Mouse (Mus musculus) neural tube, embryonic 12.5 days (tissue): ENCODE measurements around the gene Gse1. TPM values are rescaled to one million over a fixed set of nuclear protein-coding genes. Genes with fewer than 3 reads are reported as not detected.

Experiments used
- ATAC-seq: fragments of 200-750 bp; cut with Nextera tagmentation; 2 replicates; pipeline ENCODE4 v1.8.0; 2017; ENCODE audit warnings: low read depth, mild to moderate bottlenecking, moderate TSS enrichment, moderate library complexity; ENCODE audit not compliant: low FRiP score
- H3K27ac ChIP-seq: fragments of 300-500 bp; sonication (generic); 2 replicates; pipeline ENCODE4 v1.5.1; 2016
- H3K27me3 ChIP-seq: fragments of 300-500 bp; sonication (generic); replicated peaks from 2 replicates; pipeline ENCODE4 v1.6.1; 2016; ENCODE audit warnings: mild to moderate bottlenecking
- H3K36me3 ChIP-seq: fragments of 300-500 bp; sonication (generic); 2 replicates; pipeline ENCODE4 v1.6.1; 2016; ENCODE audit warnings: mild to moderate bottlenecking
- H3K4me1 ChIP-seq: fragments of 300-500 bp; sonication (generic); 2 replicates; pipeline ENCODE4 v1.6.1; 2016
- H3K4me2 ChIP-seq: fragments of 300-500 bp; sonication (generic); replicated peaks from 2 replicates; pipeline ENCODE4 v1.6.1; 2016; ENCODE audit warnings: mild to moderate bottlenecking
- H3K4me3 ChIP-seq: fragments of 300-500 bp; sonication (generic); 2 replicates; pipeline ENCODE4 v1.5.1; 2016
- H3K9ac ChIP-seq: fragments of 300-500 bp; sonication (generic); 2 replicates; pipeline ENCODE4 v1.6.1; 2016; ENCODE audit warnings: mild to moderate bottlenecking
- H3K9me3 ChIP-seq: fragments of 300-500 bp; sonication (generic); 2 replicates; pipeline ENCODE4 v1.6.1; 2016; ENCODE audit warnings: mild to moderate bottlenecking
- WGBS: fragments of 180-500 bp; shearing (Covaris S2); methylation state at CpG from one replicate; pipeline ENCODE4 v1.1.7; 2016; 5-methylcytosine and 5-hydroxymethylcytosine counted together
- polyA plus RNA-seq: library from polyadenylated mRNA; unstranded; fragments of >200 nt; fragmentation: Nextera tagmentation; extraction: Ambion mirVana; gene quantifications from 2 replicates; pipeline ENCODE4 v1.2.1, GENCODE M21; 2016

Gse1 gene
- polyA plus RNA-seq, 1 experiment from 2014 or later, result 26.0 TPM

DNA sequence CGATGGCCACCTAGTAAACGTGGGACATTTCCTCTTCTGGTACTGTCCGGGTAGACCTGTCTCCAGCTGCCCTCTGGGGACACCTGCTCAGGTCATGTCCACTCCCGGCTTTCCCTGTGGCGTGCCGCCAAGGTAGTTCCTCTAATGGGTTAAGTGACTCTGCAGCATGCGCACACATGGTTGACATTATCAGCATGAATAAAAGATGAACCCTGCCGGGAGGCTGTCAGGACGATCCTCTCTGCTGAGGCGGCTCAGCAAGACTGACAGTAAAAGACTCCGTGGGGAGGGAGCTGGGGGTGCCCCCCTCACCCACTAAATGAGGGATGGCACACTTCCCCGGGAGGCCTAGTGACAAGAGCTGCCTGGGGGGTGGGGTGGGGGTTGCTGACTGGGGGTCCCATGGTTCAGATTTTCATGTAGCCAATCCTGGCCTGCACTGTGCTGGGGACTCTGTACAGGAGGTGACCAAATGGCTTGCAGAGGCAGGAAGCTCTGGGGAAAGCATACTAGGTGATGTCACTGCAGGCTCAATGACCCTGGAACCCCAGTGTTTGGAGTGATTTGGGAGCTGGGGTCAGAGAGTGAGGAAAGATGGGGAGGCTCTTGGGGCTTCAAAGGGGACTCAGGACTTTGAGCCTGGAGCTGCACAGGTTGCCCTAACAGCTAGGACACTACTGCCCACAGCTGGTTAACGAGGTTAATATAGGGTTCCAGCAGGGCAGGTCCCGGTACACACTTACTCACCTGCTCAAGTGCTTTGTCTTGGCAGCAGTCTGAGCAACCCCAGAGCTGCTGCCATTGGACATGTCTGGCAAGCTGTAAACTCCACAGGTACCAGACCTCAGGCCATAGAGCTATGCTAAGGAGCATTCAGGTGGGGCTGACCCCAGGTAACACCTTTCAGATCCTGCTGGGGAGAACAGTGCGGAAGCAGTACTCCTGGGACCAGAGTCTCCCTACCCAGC lies 169.5 kb downstream of the Gse1 start:
- H3K9me3 ChIP-seq, result no peaks in the 10 kb centered on the region
- ATAC-seq, result 0 out of 2 replicates have a peak, but pooled peaks have one; percentile 45
- H3K27ac ChIP-seq, result peak overlapping the region; percentile 57
- 34% methylated on average over 15 of the region's 15 CpGs for WGBS
- H3K4me2 ChIP-seq, result peak overlapping the region; percentile 31
- no peak overlapping the region for H3K4me3 ChIP-seq
- peak overlapping the region; percentile 21; the same call in 1 of the 2 replicates for H3K9ac ChIP-seq
- peaks cover 64% of the 10 kb centered on the region for H3K4me1 ChIP-seq
- no peaks in the 10 kb centered on the region for H3K27me3 ChIP-seq
- no peaks in the 10 kb centered on the region for H3K36me3 ChIP-seq

DNA sequence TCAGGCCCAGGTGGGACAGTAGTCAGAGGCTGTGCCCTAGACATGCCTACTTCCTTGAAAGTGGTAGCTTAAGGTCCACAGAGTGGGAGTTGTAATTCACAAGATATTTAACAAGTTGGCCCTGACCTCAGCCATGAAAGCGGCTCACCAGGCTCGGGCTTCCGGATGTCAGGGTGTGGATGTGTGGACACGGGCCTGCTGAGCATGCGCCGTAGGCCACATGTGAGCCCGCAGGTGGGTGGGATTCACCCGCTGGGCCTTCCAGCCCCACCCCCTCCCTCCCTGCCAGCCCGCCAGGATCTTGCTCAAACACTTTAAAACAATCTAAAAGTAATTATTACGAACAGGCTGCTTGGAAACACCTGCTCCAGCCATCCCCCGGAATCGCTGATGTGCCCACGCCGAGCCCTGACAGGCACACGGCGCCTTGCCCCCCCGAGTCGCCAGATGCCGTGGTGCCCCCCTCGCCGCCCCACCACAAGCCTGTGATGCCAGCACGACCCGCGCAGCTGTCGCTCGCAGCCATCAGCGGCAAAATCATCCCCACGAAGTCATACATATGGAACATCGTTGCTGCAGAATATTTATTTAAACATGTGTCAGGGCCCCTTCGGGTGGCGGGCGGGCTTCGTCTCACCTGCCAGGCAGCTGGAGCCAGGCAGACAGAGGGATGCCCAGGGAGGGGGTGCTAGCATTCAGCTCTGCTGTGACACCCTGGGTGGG lies 171.1 kb downstream of the Gse1 start:
- Histone ChIP-seq H3K4me1 (peaks cover 56% of the 10 kb centered on the region), H3K4me3 (no peak overlapping the region), H3K9me3 (no peaks in the 10 kb centered on the region), H3K27me3 (no peaks in the 10 kb centered on the region), H3K27ac (no peak overlapping the region), H3K36me3 (no peaks in the 10 kb centered on the region), H3K4me2 (peak overlapping the region; percentile 35), H3K9ac (no peak overlapping the region)
- peak; percentile 49 for ATAC-seq
- 37% methylated on average over 33 of the region's 33 CpGs for WGBS

DNA sequence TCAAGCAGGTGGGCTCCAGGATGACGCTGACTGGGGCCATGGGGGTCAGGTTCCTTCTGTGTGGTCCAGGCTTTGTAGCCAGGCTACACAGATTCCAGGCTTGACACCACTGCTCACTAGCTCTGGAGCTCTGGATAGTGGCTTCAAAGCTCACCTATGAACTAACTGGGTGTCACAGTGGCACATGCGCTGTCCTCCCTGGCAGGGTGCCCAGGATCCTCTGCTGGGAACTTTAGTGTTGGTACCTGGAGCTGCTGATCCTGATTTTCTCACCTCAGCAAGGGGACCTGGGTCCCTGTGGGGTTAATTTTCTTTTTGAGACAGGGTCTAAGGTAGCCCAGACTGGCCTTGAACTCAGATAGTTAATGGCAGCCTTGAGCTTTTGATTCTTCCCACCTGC lies 173.0 kb downstream of the Gse1 start:
- H3K4me2 ChIP-seq, result no peak overlapping the region
- ATAC-seq, result no peak
- 93% methylated on average over 2 of the region's 2 CpGs for WGBS
- no peaks in the 10 kb centered on the region for H3K36me3 ChIP-seq
- no peak overlapping the region for H3K4me3 ChIP-seq
- H3K9ac ChIP-seq, result no peak overlapping the region
- H3K27me3 ChIP-seq, result no peaks in the 10 kb centered on the region
- no peaks in the 10 kb centered on the region for H3K9me3 ChIP-seq
- H3K4me1 ChIP-seq, result peaks cover 56% of the 10 kb centered on the region
- no peak overlapping the region for H3K27ac ChIP-seq

DNA sequence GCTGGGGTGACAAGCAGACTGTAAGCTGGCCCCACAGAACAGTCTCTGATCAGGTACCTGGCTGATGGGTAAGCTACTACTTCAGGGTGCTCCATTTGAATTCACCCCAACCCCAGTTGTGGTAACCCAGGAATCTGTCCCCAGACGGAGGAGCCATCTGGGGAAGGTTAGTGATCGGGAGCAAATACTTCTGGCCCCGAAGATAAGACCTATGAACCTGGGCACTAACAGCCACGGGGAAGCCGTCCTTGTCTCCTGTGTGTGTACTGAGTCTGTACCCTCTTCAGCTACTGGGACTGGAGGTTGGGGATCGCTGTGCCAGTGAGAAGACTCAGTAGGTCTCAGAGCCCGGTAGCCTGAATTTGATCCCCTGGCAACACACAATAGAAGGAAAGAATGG lies 173.5 kb downstream of the Gse1 start:
- Histone ChIP-seq H3K4me1 (peaks cover 57% of the 10 kb centered on the region), H3K9ac (no peak overlapping the region), H3K27me3 (no peaks in the 10 kb centered on the region), H3K36me3 (no peaks in the 10 kb centered on the region), H3K27ac (no peak overlapping the region), H3K4me2 (no peak overlapping the region), H3K4me3 (no peak overlapping the region), H3K9me3 (no peaks in the 10 kb centered on the region)
- 89% methylated on average over 7 of the region's 7 CpGs for WGBS
- ATAC-seq, result no peak

DNA sequence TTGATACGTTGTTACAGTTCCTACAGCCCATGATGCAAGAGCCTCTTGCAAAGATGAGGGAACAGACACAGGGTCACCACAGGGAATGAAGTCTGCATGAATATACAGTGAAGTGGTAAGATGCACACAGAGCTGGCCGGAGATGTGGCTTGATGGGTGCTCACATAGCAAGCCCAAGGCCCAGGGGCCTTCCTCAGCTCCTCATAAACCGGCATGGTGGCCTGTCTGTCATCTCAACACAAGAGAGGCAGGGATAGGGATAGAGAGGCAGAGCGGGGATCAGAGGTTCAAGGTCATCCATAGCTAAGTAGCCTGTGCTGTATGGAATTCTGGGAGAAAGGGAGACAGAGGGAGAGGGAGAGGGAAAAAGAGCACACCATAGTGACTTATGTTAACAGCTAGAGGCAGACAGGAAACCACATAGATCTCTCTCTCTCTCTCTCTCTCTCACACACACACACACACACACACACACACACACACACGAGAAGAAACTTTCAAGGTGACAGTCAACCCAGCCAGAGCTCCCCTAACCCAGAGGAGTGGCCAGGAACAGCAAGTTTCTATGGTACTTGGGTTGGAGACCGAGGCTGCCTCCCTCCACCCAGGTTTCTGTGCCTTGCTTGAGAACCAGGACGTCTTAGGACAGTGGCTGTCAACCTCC lies 175.5 kb downstream of the Gse1 start:
- WGBS, result 77% methylated on average over 7 of the region's 7 CpGs
- peaks cover 57% of the 10 kb centered on the region for H3K4me1 ChIP-seq

GRCm38 (mm10) chr8:120404609-120405036 lies 176.4 kb downstream of the Gse1 start:
- H3K27ac ChIP-seq, result no peak overlapping the region
- no peak for ATAC-seq
- H3K9me3 ChIP-seq, result no peaks in the 10 kb centered on the region
- no peak overlapping the region for H3K4me3 ChIP-seq
- H3K4me2 ChIP-seq, result no peak overlapping the region
- WGBS, result 34% methylated on average over 7 of the region's 7 CpGs
- no peaks in the 10 kb centered on the region for H3K36me3 ChIP-seq
- H3K4me1 ChIP-seq, result peaks cover 57% of the 10 kb centered on the region
- no peak overlapping the region for H3K9ac ChIP-seq
- H3K27me3 ChIP-seq, result no peaks in the 10 kb centered on the region

More for the DNA sequence above, 175.5 kb downstream of the Gse1 start:
- Histone ChIP-seq H3K4me2 (no peak overlapping the region), H3K27ac (no peak overlapping the region), H3K36me3 (no peaks in the 10 kb centered on the region), H3K9me3 (no peaks in the 10 kb centered on the region), H3K4me3 (no peak overlapping the region), H3K27me3 (no peaks in the 10 kb centered on the region), H3K9ac (no peak overlapping the region)
- no peak for ATAC-seq

GRCm38 (mm10) chr8:120406008-120406632 lies 177.9 kb downstream of the Gse1 start:
- H3K36me3 ChIP-seq, result no peaks in the 10 kb centered on the region
- H3K9me3 ChIP-seq, result no peaks in the 10 kb centered on the region
- H3K4me1 ChIP-seq, result peaks cover 64% of the 10 kb centered on the region
- 94% methylated on average over 12 of the region's 12 CpGs for WGBS
- no peak for ATAC-seq
- H3K27ac ChIP-seq, result no peak overlapping the region
- H3K4me3 ChIP-seq, result no peak overlapping the region
- 0 out of 2 replicates have a peak, but pooled peaks cover 2% of the 10 kb centered on the region for H3K27me3 ChIP-seq
- no peak overlapping the region for H3K9ac ChIP-seq
- no peak overlapping the region for H3K4me2 ChIP-seq

GRCm38 (mm10) chr8:120407701-120408240 lies 179.5 kb downstream of the Gse1 start:
- Histone ChIP-seq H3K4me3 (no peak overlapping the region), H3K27ac (peak overlapping the region; percentile 62), H3K36me3 (no peaks in the 10 kb centered on the region), H3K9ac (no peak overlapping the region), H3K9me3 (no peaks in the 10 kb centered on the region), H3K4me1 (peaks cover 76% of the 10 kb centered on the region), H3K27me3 (0 out of 2 replicates have a peak, but pooled peaks cover 2% of the 10 kb centered on the region), H3K4me2 (peak overlapping the region; percentile 12; the same call in 1 of the 2 replicates)
- 4% methylated on average over 9 of the region's 9 CpGs for WGBS
- ATAC-seq, result peak; percentile 71

- H3K4me3 ChIP-seq, result no peak overlapping the region
- peak overlapping the region; percentile 62 for H3K27ac ChIP-seq
- H3K4me2 ChIP-seq, result peak overlapping the region; percentile 12; the same call in 1 of the 2 replicates
- 27% methylated on average over 14 of the region's 14 CpGs for WGBS
- 0 out of 2 replicates have a peak, but pooled peaks cover 2% of the 10 kb centered on the region for H3K27me3 ChIP-seq
- peaks cover 81% of the 10 kb centered on the region for H3K4me1 ChIP-seq
- H3K9ac ChIP-seq, result peak overlapping the region; percentile 35; the same call in 1 of the 2 replicates
- no peak for ATAC-seq
- no peaks in the 10 kb centered on the region for H3K9me3 ChIP-seq
- H3K36me3 ChIP-seq, result no peaks in the 10 kb centered on the region
Measured at GRCm38 (mm10) chr8:120408241-120409215, 180.3 kb downstream of the Gse1 start.

GRCm38 (mm10) chr8:120409371-120410013 lies 181.2 kb downstream of the Gse1 start:
- Histone ChIP-seq H3K4me1 (peaks cover 85% of the 10 kb centered on the region), H3K9ac (no peak overlapping the region; the same call in 1 of the 2 replicates), H3K36me3 (no peaks in the 10 kb centered on the region), H3K9me3 (no peaks in the 10 kb centered on the region), H3K4me3 (no peak overlapping the region), H3K4me2 (0 out of 2 replicates have a peak overlapping the region, but pooled peaks have one; percentile 0), H3K27me3 (0 out of 2 replicates have a peak, but pooled peaks cover 2% of the 10 kb centered on the region), H3K27ac (0 out of 2 replicates have a peak overlapping the region, but pooled peaks have one; percentile 15)
- 29% methylated on average over 11 of the region's 11 CpGs for WGBS
- no peak for ATAC-seq
